Mouse (Mus musculus) lung, embryonic 14.5 days (tissue): ENCODE results near the gene Gm10382. TPM values are rescaled to one million over a fixed set of nuclear protein-coding genes. Genes with fewer than 3 reads are reported as not detected.
"Not testable (repeated sequence)": the region's sequence is repeated elsewhere in the genome, so short reads cannot be mapped to it uniquely, and the experiment has no call there.

Experiments used
- ATAC-seq: fragments of 200-750 bp; cut with Nextera tagmentation; 2 replicates; pipeline ENCODE4 v1.8.0; 2017; ENCODE audit warnings: mild to moderate bottlenecking, moderate TSS enrichment, moderate library complexity; ENCODE audit not compliant: insufficient read depth
- DNase-seq: peaks from one replicate; pipeline ENCODE4 v3.0.0-alpha.2; 2015
- H3K27ac ChIP-seq: fragments of 300-500 bp; sonication (generic); 2 replicates; pipeline ENCODE4 v1.5.1; 2014; ENCODE audit warnings: low read depth, mild to moderate bottlenecking, moderate library complexity
- H3K27me3 ChIP-seq: fragments of 300-500 bp; sonication (generic); 2 replicates; pipeline ENCODE4 v1.6.1; 2014; ENCODE audit warnings: low read length, control low read depth; ENCODE audit not compliant: insufficient read depth
- H3K36me3 ChIP-seq: fragments of 300-500 bp; sonication (generic); 2 replicates; pipeline ENCODE4 v1.6.1; 2014; ENCODE audit warnings: control low read depth; ENCODE audit not compliant: insufficient read depth
- H3K4me1 ChIP-seq: fragments of 300-500 bp; sonication (generic); 2 replicates; pipeline ENCODE4 v1.6.1; 2014; ENCODE audit warnings: antibody characterized with exemption, control low read depth; ENCODE audit not compliant: insufficient read depth
- H3K4me2 ChIP-seq: fragments of 300-500 bp; sonication (generic); 2 replicates; pipeline ENCODE4 v1.6.1; 2014; ENCODE audit warnings: mild to moderate bottlenecking
- H3K4me3 ChIP-seq: fragments of 300-500 bp; sonication (generic); 2 replicates; pipeline ENCODE4 v1.5.1; 2014; ENCODE audit warnings: low read depth, low read length
- H3K9ac ChIP-seq: fragments of 300-500 bp; sonication (generic); 2 replicates; pipeline ENCODE4 v1.6.1; 2014
- H3K9me3 ChIP-seq: fragments of 300-500 bp; sonication (generic); 2 replicates; pipeline ENCODE4 v1.6.1; 2016; ENCODE audit warnings: low read depth, low read length, control low read depth
- CTCF ChIP-seq: IDR thresholded peaks from 2 replicates; pipeline ENCODE4 v1.5.1; 2016; ENCODE audit warnings: antibody characterized with exemption, low read depth
- WGBS: fragments of 180-500 bp; shearing (Covaris S2); extraction: QIAGEN DNeasy Blood & Tissue Kit; methylation state at CpG from one replicate; pipeline ENCODE4 v1.1.7; 2014; 5-methylcytosine and 5-hydroxymethylcytosine counted together
- polyA plus RNA-seq: library from polyadenylated mRNA; unstranded; fragments of >200 nt; fragmentation: Nextera tagmentation; extraction: Ambion mirVana; gene quantifications from 2 replicates; pipeline ENCODE4 v1.2.1, GENCODE M21; 2014

The Gm10382 gene
- polyA plus RNA-seq, 1 experiment from 2014 or later: 0.45 TPM

- Histone ChIP-seq H3K27ac (no peak overlapping the region), H3K9ac (no peak overlapping the region), H3K9me3 (no peaks in the 10 kb centered on the region), H3K4me3 (no peak overlapping the region), H3K27me3 (no peaks in the 10 kb centered on the region), H3K4me2 (no peak overlapping the region), H3K4me1 (no peaks in the 10 kb centered on the region), H3K36me3 (peaks cover 98% of the 10 kb centered on the region)
- WGBS: 94% methylated on average over 10 of the region's 10 CpGs
- ATAC-seq: no peak
- TF ChIP-seq CTCF: no peak
- no peak for DNase-seq
These were observed 36.7 kb downstream of the Gm10382 start for GRCm38 (mm10) chr5:125425698-125426276.

GRCm38 (mm10) chr5:125426343-125426742 is 37.2 kb downstream of the Gm10382 start:
- H3K4me2 ChIP-seq: no peak overlapping the region
- WGBS: 89% methylated on average over 10 of the region's 10 CpGs
- no peak overlapping the region for H3K27ac ChIP-seq
- no peak overlapping the region for H3K9ac ChIP-seq
- no peak for DNase-seq
- no peak overlapping the region for H3K4me3 ChIP-seq
- no peak for TF ChIP-seq CTCF
- peaks cover 98% of the 10 kb centered on the region for H3K36me3 ChIP-seq
- H3K27me3 ChIP-seq: no peaks in the 10 kb centered on the region
- H3K4me1 ChIP-seq: no peaks in the 10 kb centered on the region
- ATAC-seq: no peak
- H3K9me3 ChIP-seq: no peaks in the 10 kb centered on the region

- not testable (repeated sequence) for H3K9me3 ChIP-seq, H3K4me1 ChIP-seq, H3K4me2 ChIP-seq, H3K27me3 ChIP-seq, H3K4me3 ChIP-seq, ATAC-seq, H3K9ac ChIP-seq, H3K27ac ChIP-seq, DNase-seq
- peaks cover 44% of the 10 kb centered on the region for H3K36me3 ChIP-seq
- 98% methylated on average over 2 of the region's 2 CpGs for WGBS
These were observed 43.2 kb downstream of the Gm10382 start for GRCm38 (mm10) chr5:125432324-125432723.

- Histone ChIP-seq H3K4me3 (peak within 1 kb of the TSS; percentile 92), H3K27me3 (no peaks in the 10 kb centered on the region), H3K27ac (peak within 1 kb of the TSS; percentile 54; the same call in 1 of the 2 replicates), H3K4me2 (peak within 1 kb of the TSS; percentile 97), H3K4me1 (peaks cover 6% of the 10 kb centered on the region; the same call in 1 of the 2 replicates), H3K9ac (peak within 1 kb of the TSS; percentile 91), H3K9me3 (no peaks in the 10 kb centered on the region), H3K36me3 (peaks cover 29% of the 10 kb centered on the region)
- DNase-seq (peak; percentile 98), ATAC-seq (peak; percentile 98)
- WGBS: under 1% methylated on average over 46 of the region's 46 CpGs
- no peak for TF ChIP-seq CTCF
These were observed 44.7 kb downstream of the Gm10382 start, which contains the start of gene Dhx37 for GRCm38 (mm10) chr5:125433793-125434337. Dhx37 (minus strand) TSS chr5:125434121.

GRCm38 (mm10) chr5:125434347-125434746 is 45.2 kb downstream of the Gm10382 start:
- peaks cover 24% of the 10 kb centered on the region for H3K36me3 ChIP-seq
- H3K9me3 ChIP-seq, DNase-seq, H3K27me3 ChIP-seq, H3K4me1 ChIP-seq, ATAC-seq, H3K27ac ChIP-seq, H3K9ac ChIP-seq: not testable (repeated sequence)
- peak; percentile 49 for TF ChIP-seq CTCF
- 55% methylated on average over 15 of the region's 15 CpGs for WGBS
- H3K4me2 ChIP-seq: peak overlapping the region; percentile 97
- peak overlapping the region; percentile 92 for H3K4me3 ChIP-seq

Other genes with a start within 250 kb of the Gm10382 start
- gene Ncor2, start 210.1 kb upstream of the Gm10382 start, polyA plus RNA-seq: 34.9 and 36.5 TPM in 2 replicates
- 51.4 and 58.0 TPM in 2 replicates for gene Scarb1, start 48.2 kb upstream of the Gm10382 start, polyA plus RNA-seq
- gene Ubc, start 880 bp downstream of the Gm10382 start, polyA plus RNA-seq: 1,057 and 1,103 TPM in 2 replicates
- 11.9 and 13.3 TPM in 2 replicates for gene Dhx37, start 44.8 kb downstream of the Gm10382 start, polyA plus RNA-seq
- gene Bri3bp, start 52.2 kb downstream of the Gm10382 start, polyA plus RNA-seq: 37.6 and 37.9 TPM in 2 replicates
- 37.1 and 42.7 TPM in 2 replicates for gene Aacs, start 86.5 kb downstream of the Gm10382 start, polyA plus RNA-seq
- not detected in 2 replicates for gene Tmem132b, start 142.5 kb downstream of the Gm10382 start, polyA plus RNA-seq